Mouse (Mus musculus) heart, embryonic 13.5 days (tissue): ENCODE data around the gene Lrrn4cl. TPM values are rescaled to one million over a fixed set of nuclear protein-coding genes. Genes with fewer than 3 reads are reported as not detected.

ENCODE experiments used
- ATAC-seq: fragments of 200-750 bp; cut with Nextera tagmentation; 2 replicates; pipeline ENCODE4 v1.8.0; 2017; ENCODE audit warnings: moderate TSS enrichment; ENCODE audit not compliant: insufficient number of reproducible peaks, low FRiP score, low TSS enrichment; ENCODE audit errors: extremely low read depth
- H3K27ac ChIP-seq: fragments of 300-500 bp; sonication (generic); replicated peaks from 2 replicates; pipeline ENCODE4 v1.5.1; 2015; ENCODE audit warnings: moderate library complexity, mild to moderate bottlenecking, inconsistent platforms
- H3K27me3 ChIP-seq: fragments of 300-500 bp; sonication (generic); replicated peaks from 2 replicates; pipeline ENCODE4 v1.6.1; 2015; ENCODE audit warnings: mild to moderate bottlenecking, inconsistent platforms
- H3K36me3 ChIP-seq: fragments of 300-500 bp; sonication (generic); 2 replicates; pipeline ENCODE4 v1.6.1; 2015; ENCODE audit warnings: mild to moderate bottlenecking, inconsistent platforms
- H3K4me1 ChIP-seq: fragments of 300-500 bp; sonication (generic); 2 replicates; pipeline ENCODE4 v1.6.1; 2015; ENCODE audit warnings: inconsistent platforms
- H3K4me2 ChIP-seq: fragments of 300-500 bp; sonication (generic); 2 replicates; pipeline ENCODE4 v1.6.1; 2015; ENCODE audit warnings: inconsistent platforms, mild to moderate bottlenecking, moderate library complexity
- H3K4me3 ChIP-seq: fragments of 300-500 bp; sonication (generic); 2 replicates; pipeline ENCODE4 v1.5.1; 2015; ENCODE audit warnings: moderate library complexity, mild to moderate bottlenecking, inconsistent platforms
- H3K9ac ChIP-seq: fragments of 300-500 bp; sonication (generic); 2 replicates; pipeline ENCODE4 v1.6.1; 2015; ENCODE audit warnings: inconsistent platforms, mild to moderate bottlenecking, moderate library complexity
- H3K9me3 ChIP-seq: fragments of 300-500 bp; sonication (generic); 2 replicates; pipeline ENCODE4 v1.6.1; 2016; ENCODE audit warnings: inconsistent platforms
- WGBS: fragments of 180-500 bp; shearing (Covaris S2); methylation state at CpG from one replicate; pipeline ENCODE4 v1.1.7; 2015; ENCODE audit warnings: mixed read lengths; 5-methylcytosine and 5-hydroxymethylcytosine counted together
- polyA plus RNA-seq: library from polyadenylated mRNA; unstranded; fragments of >200 nt; fragmentation: Nextera tagmentation; extraction: Ambion mirVana; gene quantifications from 2 replicates; pipeline ENCODE4 v1.2.1, GENCODE M21; 2015

The Lrrn4cl gene
- polyA plus RNA-seq, 1 experiment from 2014 or later = 0.88 TPM

DNA sequence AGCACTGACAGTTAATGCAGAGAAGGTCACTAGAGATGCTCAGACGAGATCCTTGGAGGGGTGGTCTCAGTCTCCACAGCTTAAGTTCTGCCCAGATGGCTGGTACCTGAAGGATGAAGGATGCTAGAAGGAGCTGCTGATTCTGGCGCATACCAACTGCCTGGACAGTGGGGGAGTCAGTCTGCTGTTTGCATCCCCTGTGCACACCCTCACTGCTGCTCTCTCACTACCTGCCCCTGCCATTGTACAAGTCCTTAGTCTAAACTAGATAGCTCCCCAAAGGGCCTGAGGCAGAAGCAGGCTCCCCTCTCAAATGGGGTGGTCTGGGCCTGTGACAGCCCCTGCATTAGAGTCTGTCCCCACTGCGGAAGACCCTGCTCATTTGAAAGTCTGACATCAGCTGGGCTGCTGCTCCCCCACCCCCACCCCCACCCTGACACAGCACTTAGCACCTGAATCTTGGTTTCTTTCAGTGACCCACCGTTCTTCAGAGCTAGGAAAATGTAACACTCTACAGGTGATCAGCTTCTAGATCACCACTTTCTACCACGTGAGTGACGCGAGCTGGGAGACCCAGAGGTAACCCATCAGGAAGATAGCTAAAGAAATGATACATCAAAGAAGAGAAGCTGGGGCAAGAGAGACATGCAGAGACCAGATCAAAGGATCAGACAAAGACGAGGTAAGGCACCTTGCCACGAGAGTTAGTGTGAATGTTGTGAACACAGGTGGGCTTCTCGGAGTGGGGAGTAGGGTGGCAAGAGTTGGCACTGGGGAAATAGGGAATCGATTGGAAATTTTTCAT is 11.3 kb upstream of the Lrrn4cl start, which contains the start of gene Gng3:
Gene Gng3 (minus strand): TSS at position 92 of the 805 bp plus-strand sequence.
- Histone ChIP-seq H3K9me3 (no peaks in the 10 kb centered on the region), H3K4me3 (peak within 1 kb of the TSS; percentile 62), H3K4me2 (peak within 1 kb of the TSS; percentile 87), H3K27me3 (no peaks in the 10 kb centered on the region), H3K9ac (peak within 1 kb of the TSS; percentile 85), H3K4me1 (peaks cover 34% of the 10 kb centered on the region), H3K36me3 (peaks cover 35% of the 10 kb centered on the region), H3K27ac (peak within 1 kb of the TSS; percentile 95)
- no peak for ATAC-seq
- WGBS = 56% methylated on average over 11 of the region's 11 CpGs

- Histone ChIP-seq H3K9me3 (no peaks in the 10 kb centered on the region), H3K27me3 (no peaks in the 10 kb centered on the region), H3K4me2 (peak overlapping the region; percentile 85), H3K4me1 (peaks cover 34% of the 10 kb centered on the region), H3K4me3 (peak overlapping the region; percentile 68), H3K27ac (peak overlapping the region; percentile 55), H3K9ac (peak overlapping the region; percentile 84), H3K36me3 (peaks cover 30% of the 10 kb centered on the region)
- WGBS = 25% methylated on average over 29 of the region's 29 CpGs
- ATAC-seq = peak; percentile 34; the same call in 1 of the 2 replicates
These were observed 10.4 kb upstream of the Lrrn4cl start for GRCm38 (mm10) chr19:8839908-8840791.

DNA sequence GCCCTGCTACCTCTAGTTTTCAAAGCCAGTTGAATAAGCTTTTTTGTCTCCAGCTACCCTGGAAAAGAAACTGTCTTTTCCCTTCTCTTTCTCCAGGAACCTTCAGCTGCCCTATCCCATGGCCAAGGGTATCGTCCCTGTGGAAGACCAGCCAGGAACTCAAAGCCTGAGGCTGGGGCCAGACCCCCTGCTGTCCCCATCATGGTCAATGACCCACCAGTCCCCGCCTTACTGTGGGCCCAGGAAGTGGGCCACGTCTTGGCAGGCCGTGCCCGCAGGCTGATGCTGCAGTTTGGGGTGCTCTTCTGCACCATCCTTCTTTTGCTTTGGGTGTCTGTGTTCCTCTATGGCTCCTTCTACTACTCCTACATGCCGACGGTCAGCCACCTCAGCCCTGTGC is 9.6 kb upstream of the Lrrn4cl start:
- peaks cover 31% of the 10 kb centered on the region for H3K36me3 ChIP-seq
- H3K4me1 ChIP-seq = peaks cover 34% of the 10 kb centered on the region
- H3K9ac ChIP-seq = peak overlapping the region; percentile 84
- H3K27me3 ChIP-seq = no peaks in the 10 kb centered on the region
- H3K9me3 ChIP-seq = no peaks in the 10 kb centered on the region
- peak overlapping the region; percentile 68 for H3K4me3 ChIP-seq
- no peak overlapping the region for H3K27ac ChIP-seq
- H3K4me2 ChIP-seq = peak overlapping the region; percentile 85
- 91% methylated on average over 7 of the region's 7 CpGs for WGBS
- ATAC-seq = no peak

DNA sequence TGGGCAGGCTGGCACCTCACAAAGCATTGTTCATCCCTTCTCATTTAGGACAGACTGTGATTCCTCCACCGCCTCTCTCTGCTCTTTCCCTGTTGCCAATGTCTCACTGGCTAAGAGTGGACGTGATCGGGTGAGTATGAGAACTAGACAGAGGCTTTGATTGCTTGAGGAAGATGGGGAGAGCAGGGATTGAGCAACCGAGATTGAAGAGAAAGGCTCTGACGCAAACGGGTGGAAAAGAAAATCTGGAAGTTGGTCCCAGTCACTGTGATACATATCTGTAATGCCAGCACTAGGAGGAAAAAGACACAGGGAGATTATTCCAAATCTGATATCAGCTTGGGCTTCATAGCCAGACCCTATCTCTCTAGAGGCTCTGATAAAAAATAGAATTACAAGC is 7.6 kb upstream of the Lrrn4cl start:
- no peak overlapping the region for H3K4me2 ChIP-seq
- H3K9ac ChIP-seq = no peak overlapping the region
- peaks cover 33% of the 10 kb centered on the region for H3K4me1 ChIP-seq
- peaks cover 46% of the 10 kb centered on the region for H3K36me3 ChIP-seq
- H3K9me3 ChIP-seq = no peaks in the 10 kb centered on the region
- 85% methylated on average over 6 of the region's 6 CpGs for WGBS
- H3K27ac ChIP-seq = no peak overlapping the region
- no peak for ATAC-seq
- no peaks in the 10 kb centered on the region for H3K27me3 ChIP-seq
- no peak overlapping the region for H3K4me3 ChIP-seq

DNA sequence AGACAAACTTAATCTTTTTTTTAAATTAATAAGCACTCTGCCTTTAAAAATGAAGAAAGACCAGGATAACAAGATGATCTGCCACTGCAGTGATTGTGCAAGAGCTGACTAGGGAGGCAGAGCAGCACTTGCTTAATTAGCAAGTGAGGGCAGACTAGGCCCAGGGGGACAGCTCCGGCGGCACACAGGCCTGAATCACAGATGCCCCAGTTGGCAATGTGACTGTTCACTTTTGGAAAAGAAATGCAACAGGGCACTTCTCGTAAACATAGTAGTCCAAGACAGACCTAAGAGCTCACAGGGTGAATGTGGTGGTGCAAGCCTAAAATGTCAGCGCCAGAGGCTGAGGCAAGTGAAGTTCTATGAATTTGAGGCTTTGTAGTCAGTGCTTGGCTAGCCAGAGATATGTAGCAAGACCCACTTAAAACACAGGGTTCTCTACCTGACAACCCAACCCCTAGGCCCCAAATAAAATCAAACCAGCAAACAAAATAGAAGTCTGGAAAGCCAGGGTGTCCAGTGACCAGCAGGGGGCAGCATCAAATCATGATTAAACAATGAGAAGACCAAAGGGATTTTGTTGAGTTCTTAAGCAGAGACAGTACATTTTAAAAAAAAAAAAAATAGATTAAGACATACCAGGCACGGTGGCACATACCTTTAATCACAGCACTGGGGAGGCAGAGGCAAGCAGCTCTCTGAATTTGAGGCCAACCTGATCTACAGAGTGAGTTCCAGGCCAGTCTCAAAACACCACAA is 6.0 kb upstream of the Lrrn4cl start:
- ATAC-seq = no peak
- H3K9me3 ChIP-seq = no peaks in the 10 kb centered on the region
- peaks cover 17% of the 10 kb centered on the region for H3K4me1 ChIP-seq
- H3K4me2 ChIP-seq = no peak overlapping the region
- no peak overlapping the region for H3K27ac ChIP-seq
- no peaks in the 10 kb centered on the region for H3K27me3 ChIP-seq
- 65% methylated on average over 5 of the region's 5 CpGs for WGBS
- no peak overlapping the region for H3K4me3 ChIP-seq
- no peak overlapping the region; the same call in 1 of the 2 replicates for H3K9ac ChIP-seq
- H3K36me3 ChIP-seq = peaks cover 58% of the 10 kb centered on the region

DNA sequence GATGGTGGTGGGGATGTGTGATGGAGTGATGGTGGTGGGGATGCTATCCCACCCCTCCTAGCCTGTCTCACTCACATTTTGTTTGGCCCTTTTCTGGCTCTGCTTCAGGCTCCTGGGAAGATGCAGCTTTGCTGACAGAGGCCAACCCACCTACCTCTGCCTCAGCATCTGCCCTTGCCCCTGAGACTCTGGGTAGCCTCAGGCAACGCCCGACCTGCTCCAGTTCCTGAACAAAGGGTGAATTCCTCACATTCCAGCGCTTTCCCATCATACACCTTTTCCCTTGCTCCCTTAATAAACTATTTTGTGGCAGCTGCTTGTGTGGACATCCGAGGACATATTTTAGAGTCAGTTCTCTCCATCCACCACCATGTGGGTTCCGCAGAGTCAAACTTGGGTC is 2.2 kb upstream of the Lrrn4cl start:
- H3K36me3 ChIP-seq = peaks cover 49% of the 10 kb centered on the region
- no peak overlapping the region for H3K4me3 ChIP-seq
- no peak overlapping the region for H3K9ac ChIP-seq
- ATAC-seq = no peak
- H3K27me3 ChIP-seq = no peaks in the 10 kb centered on the region
- peaks cover 13% of the 10 kb centered on the region for H3K4me1 ChIP-seq
- WGBS = 80% methylated on average over 5 of the region's 5 CpGs
- no peak overlapping the region for H3K27ac ChIP-seq
- no peak overlapping the region for H3K4me2 ChIP-seq
- no peaks in the 10 kb centered on the region for H3K9me3 ChIP-seq

- Histone ChIP-seq H3K27me3 (no peaks in the 10 kb centered on the region), H3K4me2 (no peak overlapping the region), H3K9me3 (no peaks in the 10 kb centered on the region), H3K27ac (no peak overlapping the region), H3K36me3 (peaks cover 25% of the 10 kb centered on the region), H3K4me1 (peaks cover 13% of the 10 kb centered on the region), H3K9ac (no peak overlapping the region), H3K4me3 (no peak overlapping the region)
- no peak for ATAC-seq
- WGBS = 46% methylated on average over 7 of the region's 7 CpGs
These were observed 1.1 kb downstream of the Lrrn4cl start for GRCm38 (mm10) chr19:8851639-8852038.

DNA sequence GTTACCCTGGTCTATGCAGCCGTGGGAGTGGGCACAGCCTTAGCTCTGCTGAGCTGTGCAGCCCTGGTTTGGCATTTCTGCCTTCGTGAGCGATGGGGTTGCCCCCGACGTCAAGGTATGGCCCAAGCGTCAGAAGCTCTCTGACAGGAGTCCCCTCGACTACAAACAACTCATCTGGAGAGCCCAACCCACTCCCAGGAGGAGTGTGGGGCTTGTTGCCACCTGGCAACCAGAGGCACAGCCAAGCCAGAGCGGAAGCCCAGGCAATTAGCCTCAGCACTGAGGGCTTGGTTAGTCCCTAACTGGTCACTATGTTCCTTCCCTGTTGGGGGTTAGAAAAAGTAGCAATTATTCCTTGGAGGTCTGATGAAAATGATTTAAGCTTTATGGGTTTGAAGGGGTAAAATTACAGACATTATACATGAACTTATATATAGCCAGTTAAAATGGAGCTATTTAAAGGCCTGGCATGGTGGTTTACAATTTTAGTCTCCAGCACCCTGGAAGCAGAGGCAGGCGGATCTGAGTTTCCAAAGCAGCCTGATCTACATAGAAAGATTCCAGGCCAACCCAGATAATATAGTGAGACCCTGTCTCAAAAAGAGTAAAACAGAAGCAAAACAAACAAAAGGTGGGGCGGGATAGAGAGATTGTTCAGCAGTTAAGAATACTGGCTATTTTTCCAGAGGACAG is 1.8 kb downstream of the Lrrn4cl start:
- WGBS = 53% methylated on average over 10 of the region's 10 CpGs
- H3K4me1 ChIP-seq = peaks cover 13% of the 10 kb centered on the region
- H3K9me3 ChIP-seq = no peaks in the 10 kb centered on the region
- no peak overlapping the region for H3K9ac ChIP-seq
- peaks cover 18% of the 10 kb centered on the region for H3K36me3 ChIP-seq
- H3K27ac ChIP-seq = no peak overlapping the region
- H3K4me2 ChIP-seq = no peak overlapping the region
- no peak overlapping the region for H3K4me3 ChIP-seq
- H3K27me3 ChIP-seq = no peaks in the 10 kb centered on the region
- ATAC-seq = no peak

- Histone ChIP-seq H3K4me1 (peaks cover 13% of the 10 kb centered on the region), H3K9me3 (no peaks in the 10 kb centered on the region), H3K4me3 (no peak overlapping the region), H3K27me3 (no peaks in the 10 kb centered on the region), H3K36me3 (peaks cover 10% of the 10 kb centered on the region), H3K4me2 (no peak overlapping the region), H3K27ac (no peak overlapping the region), H3K9ac (no peak overlapping the region)
- 74% methylated on average over 3 of the region's 3 CpGs for WGBS
- no peak for ATAC-seq
These were observed 2.5 kb downstream of the Lrrn4cl start for GRCm38 (mm10) chr19:8853117-8853516.

GRCm38 (mm10) chr19:8857689-8858088 is 7.1 kb downstream of the Lrrn4cl start:
- Histone ChIP-seq H3K4me2 (no peak overlapping the region), H3K36me3 (no peaks in the 10 kb centered on the region), H3K27ac (no peak overlapping the region), H3K4me1 (no peaks in the 10 kb centered on the region), H3K27me3 (no peaks in the 10 kb centered on the region), H3K4me3 (no peak overlapping the region), H3K9me3 (no peaks in the 10 kb centered on the region), H3K9ac (no peak overlapping the region)
- no peak for ATAC-seq
- WGBS = 40% methylated on average over 4 of the region's 4 CpGs
